Mouse (Mus musculus) spleen, adult 2 months (tissue): Measurements from ENCODE around the gene Acaca.

ENCODE experiments used
- CTCF ChIP-seq: fragments of 200-500 bp; IDR thresholded peaks from 2 replicates; pipeline ENCODE4 v1.5.1; 2011; ENCODE audit warnings: mild to moderate bottlenecking, inconsistent platforms; ENCODE audit not compliant: insufficient read depth, insufficient read length, insufficient replicate concordance; ENCODE audit errors: extremely low read depth
- POLR2A ChIP-seq: fragments of 200-500 bp; IDR thresholded peaks from 2 replicates; pipeline ENCODE4 v1.6.1; 2011; ENCODE audit warnings: low read depth, low read length, inconsistent platforms

- no peak for TF ChIP-seq CTCF
- TF ChIP-seq POLR2A = no peak
Measured at GRCm38 (mm10) chr11:84107137-84107536, 22.3 kb upstream of the Acaca start.
